Mouse (Mus musculus) spleen, adult 2 months (tissue): ENCODE results near the gene Nucb2. TPM values are rescaled to one million over a fixed set of nuclear protein-coding genes. Genes with fewer than 3 reads are reported as not detected.
A peak's percentile ranks its signal among the peaks of the same experiment; 100 is the strongest.

Experiments
- DNase-seq, 2 experiments: peaks; one replicate each; pipeline versions ENCODE4 v3.0.0 to v3.0.0-alpha.2; 2012 to 2021; ENCODE audit warnings: low spot score in 2 of 2, low read depth in 1 of 2
- H3K27ac ChIP-seq: fragments of 200-500 bp; 2 replicates; pipeline ENCODE4 v1.5.1; 2012; ENCODE audit warnings: low read length, inconsistent platforms; ENCODE audit not compliant: insufficient read depth
- H3K27me3 ChIP-seq: fragments of 200-500 bp; 2 replicates; pipeline ENCODE4 v1.6.1; 2012; ENCODE audit warnings: mild to moderate bottlenecking, moderate library complexity, low read length, inconsistent platforms; ENCODE audit not compliant: control insufficient read depth, insufficient read depth
- H3K36me3 ChIP-seq: fragments of 200-500 bp; 2 replicates; pipeline ENCODE4 v1.6.1; 2012; ENCODE audit warnings: mild to moderate bottlenecking, low read length, inconsistent platforms; ENCODE audit not compliant: control insufficient read depth, insufficient read depth
- H3K4me1 ChIP-seq: fragments of 200-500 bp; 2 replicates; pipeline ENCODE4 v1.6.1; 2011; ENCODE audit warnings: inconsistent platforms; ENCODE audit not compliant: control insufficient read depth, insufficient read depth, insufficient read length
- H3K4me3 ChIP-seq: fragments of 200-500 bp; 2 replicates; pipeline ENCODE4 v1.5.1; 2011; ENCODE audit warnings: mild to moderate bottlenecking, inconsistent platforms; ENCODE audit not compliant: insufficient read depth, insufficient read length; ENCODE audit errors: extremely low read depth
- CTCF ChIP-seq: fragments of 200-500 bp; IDR thresholded peaks from 2 replicates; pipeline ENCODE4 v1.5.1; 2011; ENCODE audit warnings: mild to moderate bottlenecking, inconsistent platforms; ENCODE audit not compliant: insufficient read depth, insufficient read length, insufficient replicate concordance; ENCODE audit errors: extremely low read depth
- POLR2A ChIP-seq: fragments of 200-500 bp; IDR thresholded peaks from 2 replicates; pipeline ENCODE4 v1.6.1; 2011; ENCODE audit warnings: low read depth, low read length, inconsistent platforms
- WGBS: fragments of 180-500 bp; shearing (Covaris S2); methylation state at CpG from one replicate; pipeline ENCODE4 v1.1.7; 2018; 5-methylcytosine and 5-hydroxymethylcytosine counted together
- polyA plus RNA-seq: library from polyadenylated mRNA; depleted of rRNA; stranded (reverse); fragments of >200 nt; gene quantifications from 2 replicates; pipeline ENCODE4 v1.2.3, GENCODE M21; 2012

Nucb2 gene
- polyA plus RNA-seq, 1 experiment: 2.5 TPM

GRCm38 (mm10) chr7:116496760-116497159 is 7.4 kb upstream of the Nucb2 start:
- Histone ChIP-seq H3K4me1 (no peaks in the 10 kb centered on the region), H3K36me3 (no peaks in the 10 kb centered on the region), H3K4me3 (no peak overlapping the region), H3K27me3 (no peaks in the 10 kb centered on the region), H3K27ac (no peak overlapping the region)
- no peak for TF ChIP-seq CTCF
- no peak for TF ChIP-seq POLR2A
- WGBS: 89% methylated on average over 4 of the region's 4 CpGs
- DNase-seq: no peak

- peak overlapping the region; percentile 75 for H3K4me3 ChIP-seq
- H3K36me3 ChIP-seq: 0 out of 2 replicates have a peak, but pooled peaks cover 3% of the 10 kb centered on the region
- peak overlapping the region; percentile 71; the same call in 1 of the 2 replicates for H3K27ac ChIP-seq
- H3K27me3 ChIP-seq: no peaks in the 10 kb centered on the region
- no peaks in the 10 kb centered on the region; the same call in 1 of the 2 replicates for H3K4me1 ChIP-seq
- TF ChIP-seq CTCF: no peak
- no peak for TF ChIP-seq POLR2A
- peak in 1 of 2 experiments; percentile 14 for DNase-seq
- WGBS: 2% methylated on average over 6 of the region's 6 CpGs
These were observed 625 bp downstream of the Nucb2 start for GRCm38 (mm10) chr7:116504818-116505170.

- 87% methylated on average over 5 of the region's 5 CpGs for WGBS
- TF ChIP-seq POLR2A (no peak), CTCF (peak; percentile 18; the same call in 1 of the 2 replicates)
These were observed 9.9 kb downstream of the Nucb2 start for GRCm38 (mm10) chr7:116514030-116514429.

GRCm38 (mm10) chr7:116514546-116514945 is 10.4 kb downstream of the Nucb2 start:
- Histone ChIP-seq H3K27me3 (no peaks in the 10 kb centered on the region), H3K4me1 (no peaks in the 10 kb centered on the region), H3K27ac (no peak overlapping the region), H3K4me3 (no peak overlapping the region), H3K36me3 (peaks cover 7% of the 10 kb centered on the region)
- no peak for DNase-seq
- no peak for TF ChIP-seq CTCF
- no peak for TF ChIP-seq POLR2A
- 87% methylated on average over 9 of the region's 9 CpGs for WGBS

More at GRCm38 (mm10) chr7:116514030-116514429, 9.9 kb downstream of the Nucb2 start:
- Histone ChIP-seq H3K27me3 (no peaks in the 10 kb centered on the region), H3K27ac (no peak overlapping the region), H3K4me1 (no peaks in the 10 kb centered on the region), H3K4me3 (no peak overlapping the region), H3K36me3 (peaks cover 8% of the 10 kb centered on the region)
- no peak for DNase-seq

GRCm38 (mm10) chr7:116515059-116515458 is 10.9 kb downstream of the Nucb2 start:
- Histone ChIP-seq H3K27ac (no peak overlapping the region), H3K4me1 (no peaks in the 10 kb centered on the region), H3K27me3 (no peaks in the 10 kb centered on the region), H3K4me3 (no peak overlapping the region), H3K36me3 (peaks cover 5% of the 10 kb centered on the region)
- no peak for DNase-seq
- WGBS: 85% methylated on average over 7 of the region's 7 CpGs
- TF ChIP-seq CTCF (no peak), POLR2A (no peak)

- Histone ChIP-seq H3K36me3 (peaks cover 4% of the 10 kb centered on the region), H3K27me3 (no peaks in the 10 kb centered on the region), H3K4me3 (no peak overlapping the region), H3K4me1 (no peaks in the 10 kb centered on the region), H3K27ac (no peak overlapping the region)
- DNase-seq: no peak
- 82% methylated on average over 13 of the region's 13 CpGs for WGBS
- TF ChIP-seq POLR2A (no peak), CTCF (no peak)
These were observed 11.5 kb downstream of the Nucb2 start for GRCm38 (mm10) chr7:116515514-116516135.

- no peak overlapping the region for H3K27ac ChIP-seq
- H3K4me3 ChIP-seq: no peak overlapping the region
- peaks cover 3% of the 10 kb centered on the region; the same call in 1 of the 2 replicates for H3K36me3 ChIP-seq
- H3K27me3 ChIP-seq: no peaks in the 10 kb centered on the region
- H3K4me1 ChIP-seq: no peaks in the 10 kb centered on the region
- WGBS: 83% methylated on average over 5 of the region's 5 CpGs
- TF ChIP-seq POLR2A (no peak), CTCF (no peak)
- DNase-seq: no peak
These were observed 13.1 kb downstream of the Nucb2 start for GRCm38 (mm10) chr7:116517240-116517639.
